Comparison of ENCODE assay signal across 8 mouse cellular contexts in genomic region chr17:27856265-27856797, GRCm38 (mm10). TPM values are rescaled to one million over a fixed set of nuclear protein-coding genes. Genes with fewer than 3 reads are reported as not detected.
DNase-seq lines count a peak whose midpoint lies in the region; ATAC-seq and TF ChIP-seq lines count a peak whose summit lies in the region.

Gene Uhrf1bp1, plus strand, starts transcription at chr17:27856441.

- intact Hi-C loops in heart, postnatal 36 days (cut with DNase I) = no loop called here

- H3K4me3 ChIP-seq in G1E (ENCODE audit: low read depth, low read length) = peak within 1 kb of the TSS; percentile 98
- H3K4me3 ChIP-seq in forebrain, postnatal 0 days (ENCODE audit: low read depth, low read length) = peak within 1 kb of the TSS; percentile 88
- peak within 1 kb of the TSS; percentile 98 for H3K4me3 ChIP-seq in layer of hippocampus, adult 2 months
- peak within 1 kb of the TSS; percentile 82 for H3K4me3 ChIP-seq in lung, adult 2 months (replicated peaks; ENCODE audit: extremely low read depth, low read depth, low read length)

- peak within 1 kb of the TSS; percentile 83 for H3K9ac ChIP-seq in forebrain, postnatal 0 days

- H3K27me3 ChIP-seq in G1E (ENCODE audit: insufficient read depth, low read length) = no peaks in the 10 kb centered on the region
- H3K27me3 ChIP-seq in forebrain, postnatal 0 days (ENCODE audit: insufficient read depth, low read length) = no peaks in the 10 kb centered on the region

- peak within 1 kb of the TSS; percentile 77 for H3K27ac ChIP-seq in forebrain, postnatal 0 days (ENCODE audit: low read depth, low read length)
- H3K27ac ChIP-seq in layer of hippocampus, adult 2 months = peak within 1 kb of the TSS; percentile 89

- H3K9me3 ChIP-seq in G1E (replicated peaks) = no peaks in the 10 kb centered on the region
- no peaks in the 10 kb centered on the region for H3K9me3 ChIP-seq in forebrain, postnatal 0 days (ENCODE audit: low read length)

- 4% methylated on average over 54 of the region's 54 CpGs for WGBS in forebrain, postnatal 0 days
- 1% methylated on average over 54 of the region's 54 CpGs for WGBS in lung, adult 2 months

- peak; percentile 83 for DNase-seq in G1E (ENCODE audit: low spot score)
- DNase-seq in cerebellum, adult 18-20 months = peak; percentile 77 to 85
- peak; percentile 86 for DNase-seq in forebrain, postnatal 0 days
- DNase-seq in heart, postnatal 36 days = peak; percentile 76 to 80
- DNase-seq in layer of hippocampus, adult 2 months (ENCODE audit: low spot score in 2 of 2) = peak; percentile 74 to 82
- DNase-seq in lung, adult 2 months = peak; percentile 72
- peak; percentile 86 for DNase-seq in testis, postnatal 14 days (ENCODE audit: low spot score)

- TF ChIP-seq CTCF in G1E (IDR thresholded peaks at IDR 0.05; ENCODE audit: low read depth, low read length) = no peak
- no peak; the same call in none of the 2 replicates for TF ChIP-seq CTCF in forebrain, postnatal 0 days (IDR thresholded peaks at IDR 0.05; ENCODE audit: low read depth)
- TF ChIP-seq CTCF in layer of hippocampus, adult 2 months (conservative IDR thresholded peaks at IDR 0.05) = no peak
- TF ChIP-seq CTCF in lung, adult 2 months (IDR thresholded peaks at IDR 0.05; ENCODE audit: insufficient read depth, low read length) = no peak

- ATAC-seq in G1E (ENCODE audit: extremely low read depth, insufficient number of reproducible peaks, low FRiP score, poor library complexity, severe bottlenecking) = 0 out of 2 replicates have a peak, but pooled peaks have one; percentile 26
- ATAC-seq in forebrain, postnatal 0 days = peak; percentile 91
- ATAC-seq in neutrophil, adult 5-6 weeks (ENCODE audit: extremely low read depth, insufficient number of reproducible peaks, low FRiP score, poor library complexity, severe bottlenecking) = peak; percentile 61

- H3K36me3 ChIP-seq in G1E (replicated peaks) = peaks cover 66% of the 10 kb centered on the region
- peaks cover 13% of the 10 kb centered on the region for H3K36me3 ChIP-seq in forebrain, postnatal 0 days (ENCODE audit: insufficient read depth)

- no peak for TF ChIP-seq POLR2A in lung, adult 2 months (IDR thresholded peaks at IDR 0.05; ENCODE audit: borderline replicate concordance, extremely low read depth, low read depth, low read length)

- H3K4me2 ChIP-seq in forebrain, postnatal 0 days (ENCODE audit: low read depth) = peak within 1 kb of the TSS; percentile 85

- H3K4me1 ChIP-seq in G1E (ENCODE audit: insufficient read depth, low read depth, low read length) = peaks cover 35% of the 10 kb centered on the region
- peaks cover 17% of the 10 kb centered on the region for H3K4me1 ChIP-seq in forebrain, postnatal 0 days (ENCODE audit: insufficient read depth)
- peaks cover 5% of the 10 kb centered on the region; the same call in 1 of the 2 replicates for H3K4me1 ChIP-seq in lung, adult 2 months (ENCODE audit: control insufficient read depth, insufficient read depth, low read length)

RNA-seq across cellular contexts. Expression of gene Uhrf1bp1, which starts in this region (rescaled TPM):
- total RNA-seq in G1E (2014; fragmentation: Nextera tagmentation) (18.5 and 21.0 TPM in 2 replicates), G1E (2017) (8.5 and 9.8 TPM in 2 replicates)
- polyA plus RNA-seq in G1E (2012) = 21.3 and 31.5 TPM in 2 replicates
- total RNA-seq in forebrain, postnatal 0 days (2014; rRNA removed) = 9.8 and 13.6 TPM in 2 replicates
- polyA plus RNA-seq in forebrain, postnatal 0 days (2015; fragmentation: Nextera tagmentation; extraction: Ambion mirVana) = 2.1 and 2.6 TPM in 2 replicates
- 10 to 100 TPM; 17.1 to 17.9 TPM for total RNA-seq in heart, postnatal 36 days (2021)
- total RNA-seq in layer of hippocampus, adult 2 months (2021) = 10 to 100 TPM; 13.5 to 13.9 TPM
- 8.4 and 8.5 TPM in 2 replicates for polyA plus RNA-seq in lung, adult 2 months (2012; rRNA removed)
- 1.4 and 1.6 TPM in 2 replicates for total RNA-seq in neutrophil, adult 5-6 weeks (2017)

Comparison
In these comparisons a context has a peak if more than half of its experiments do, and no peak if none do; other contexts are left out.
1. Peak in every context shown above with its lines: DNase-seq, ATAC-seq, H3K4me3 ChIP-seq and H3K27ac ChIP-seq.
2. ATAC-seq: peak in every context shown above with its lines; median percentile 91 in forebrain, postnatal 0 days; 61 in neutrophil, adult 5-6 weeks; 26 in G1E.